32 mouse cellular contexts compared by ENCODE assay signal in the genomic region with DNA sequence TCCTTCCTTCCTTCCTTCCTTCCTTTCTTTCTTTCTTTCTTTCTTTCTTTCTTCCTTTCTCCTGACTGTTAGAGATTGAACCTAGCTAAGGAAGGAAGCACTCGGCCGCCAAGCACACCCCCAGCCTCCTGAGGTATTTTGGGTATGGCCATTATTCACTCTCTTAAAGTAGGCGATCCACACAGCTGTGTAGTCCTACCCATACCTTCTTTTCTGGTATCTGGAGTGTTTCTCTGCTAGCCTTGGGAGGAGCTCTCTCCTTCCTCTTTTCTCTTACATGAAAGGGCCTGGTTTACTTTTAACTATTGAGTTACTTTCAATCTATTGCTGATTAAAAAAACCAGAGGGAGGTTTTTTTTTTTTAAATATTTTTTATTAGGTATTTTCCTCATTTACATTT. TPM values are rescaled to one million over a fixed set of nuclear protein-coding genes. Genes with fewer than 3 reads are reported as not detected.
DNase-seq lines count a peak whose midpoint lies in the region; ATAC-seq and TF ChIP-seq lines count a peak whose summit lies in the region.
"Had no signal": no experiment of that assay in that cellular context is flagged by ENCODE, and none has a peak within 500 bp of the region (broad histone marks: within the 10 kb centered on the region; RNA-seq: fewer than 3 reads in every experiment).

No protein-coding gene starts in this region.

- 94% methylated on average over 3 of the region's 3 CpGs for WGBS in forebrain, postnatal 0 days

- no peak for TF ChIP-seq CTCF in bone marrow macrophage, adult 2 months (IDR thresholded peaks at IDR 0.05; ENCODE audit: low read depth, low read length)
- TF ChIP-seq CTCF in forebrain, postnatal 0 days (IDR thresholded peaks at IDR 0.05; ENCODE audit: low read depth) = no peak

- H3K27ac ChIP-seq in bone marrow macrophage, adult 2 months (ENCODE audit: insufficient read depth, low read depth, low read length) = peak overlapping the region; percentile 38
- H3K27ac ChIP-seq in forebrain, postnatal 0 days (ENCODE audit: low read depth, low read length) = no peak overlapping the region
- H3K27ac ChIP-seq: embryonic facial prominence, embryonic 12.5 days; forebrain, embryonic 10.5 days; forebrain, embryonic 15.5 days; hindbrain, embryonic 13.5 days; limb, embryonic 10.5 days; midbrain, embryonic 10.5 days; neural tube, embryonic 13.5 days; stomach, postnatal 0 days had no signal

- H3K9me3 ChIP-seq in forebrain, postnatal 0 days (ENCODE audit: low read length) = no peaks in the 10 kb centered on the region
- H3K9me3 ChIP-seq: embryonic facial prominence, embryonic 12.5 days; forebrain, embryonic 10.5 days; forebrain, embryonic 15.5 days; hindbrain, embryonic 13.5 days; limb, embryonic 10.5 days; limb, embryonic 15.5 days; midbrain, embryonic 10.5 days; neural tube, embryonic 13.5 days had no signal

- H3K27me3 ChIP-seq in forebrain, postnatal 0 days (ENCODE audit: insufficient read depth, low read length) = no peaks in the 10 kb centered on the region
- H3K27me3 ChIP-seq: embryonic facial prominence, embryonic 12.5 days; forebrain, embryonic 15.5 days; hindbrain, embryonic 13.5 days; limb, embryonic 15.5 days; neural tube, embryonic 13.5 days had no signal

- no peaks in the 10 kb centered on the region for H3K36me3 ChIP-seq in forebrain, postnatal 0 days (ENCODE audit: insufficient read depth)
- H3K36me3 ChIP-seq: embryonic facial prominence, embryonic 12.5 days; forebrain, embryonic 15.5 days; hindbrain, embryonic 13.5 days; limb, embryonic 10.5 days; limb, embryonic 15.5 days; midbrain, embryonic 10.5 days; neural tube, embryonic 13.5 days had no signal

- peaks cover 33% of the 10 kb centered on the region for H3K4me1 ChIP-seq in bone marrow macrophage, adult 2 months (ENCODE audit: control insufficient read depth, insufficient read depth, low read length)
- H3K4me1 ChIP-seq in forebrain, postnatal 0 days (ENCODE audit: insufficient read depth) = no peaks in the 10 kb centered on the region; the same call in 1 of the 2 replicates

- ATAC-seq in hematopoietic stem cell, adult 5-6 weeks (replicated peaks in 1 of 2; ENCODE audit: insufficient read depth in 1 of 2, low FRiP score in 2 of 2, low TSS enrichment in 1 of 2, low read depth in 1 of 2, poor library complexity in 2 of 2, severe bottlenecking in 2 of 2) = peak; percentile 53 to 58; a peak in 3 of 4 replicates
- ATAC-seq in forebrain, postnatal 0 days = no peak
- ATAC-seq: forebrain, embryonic 15.5 days; intestine, embryonic 16.5 days had no signal

- H3K9ac ChIP-seq in forebrain, postnatal 0 days = no peak overlapping the region
- H3K9ac ChIP-seq: embryonic facial prominence, embryonic 12.5 days; forebrain, embryonic 15.5 days; hindbrain, embryonic 13.5 days; limb, embryonic 15.5 days; neural tube, embryonic 13.5 days had no signal

- H3K4me2 ChIP-seq in forebrain, postnatal 0 days (ENCODE audit: low read depth) = no peak overlapping the region
- H3K4me2 ChIP-seq: embryonic facial prominence, embryonic 12.5 days; forebrain, embryonic 15.5 days; heart, embryonic 11.5 days; hindbrain, embryonic 13.5 days; limb, embryonic 15.5 days; neural tube, embryonic 13.5 days had no signal

- no peak overlapping the region for H3K4me3 ChIP-seq in bone marrow macrophage, adult 2 months (ENCODE audit: insufficient read depth, low read length)
- H3K4me3 ChIP-seq in forebrain, postnatal 0 days (ENCODE audit: low read depth, low read length) = no peak overlapping the region
- H3K4me3 ChIP-seq: embryonic facial prominence, embryonic 12.5 days; forebrain, embryonic 10.5 days; forebrain, embryonic 15.5 days; hindbrain, embryonic 13.5 days; limb, embryonic 10.5 days; limb, embryonic 15.5 days; midbrain, embryonic 10.5 days; neural tube, embryonic 13.5 days had no signal

- DNase-seq in right cerebral cortex, adult 18-20 months = peak; percentile 21
- DNase-seq in right cerebral cortex, adult 2 months (ENCODE audit: low spot score in 2 of 2) = no peak
- DNase-seq in forebrain, postnatal 0 days = no peak
- no peak for DNase-seq in cerebellum, adult 8-10 months
- DNase-seq in testis, postnatal 14 days (ENCODE audit: low spot score) = no peak
- DNase-seq: adrenal gland, postnatal 14 days; cerebellum, adult 9-10 months; cerebellum, postnatal 36 days; embryo, embryonic 11 days; gastrocnemius, postnatal 14 days; heart, adult 18-20 months; heart, postnatal 36 days; kidney, adult 8-10 months; kidney, postnatal 10 days; layer of hippocampus, postnatal 36 days; lung, postnatal 36 days; right cerebral cortex, postnatal 25 days; thymus, adult 2 months; thymus, postnatal 36 days had no signal

- no peak for TF ChIP-seq POLR2A in bone marrow macrophage, adult 2 months (IDR thresholded peaks at IDR 0.05; ENCODE audit: borderline replicate concordance, low read depth, low read length)

RNA-seq across cellular contexts. Expression of gene Sik3, which starts 21.2 kb away (rescaled TPM):
- polyA plus RNA-seq in bone marrow macrophage, adult 2 months (2012; ENCODE audit: insufficient read depth, insufficient read length, missing spikeins) = 23.4 and 24.4 TPM in 2 replicates
- total RNA-seq in hematopoietic stem cell, adult 5-6 weeks (2017) = 24.3 and 27.4 TPM in 2 replicates
- 24.2 and 27.9 TPM in 2 replicates for total RNA-seq in forebrain, postnatal 0 days (2014; rRNA removed)
- 8.4 and 9.3 TPM in 2 replicates for polyA plus RNA-seq in forebrain, postnatal 0 days (2015; fragmentation: Nextera tagmentation; extraction: Ambion mirVana)

RNA-seq across cellular contexts. Expression of gene Pafah1b2, which starts 21.4 kb away (rescaled TPM):
- polyA plus RNA-seq in bone marrow macrophage, adult 2 months (2012; ENCODE audit: insufficient read depth, insufficient read length, missing spikeins) = 41.0 and 44.9 TPM in 2 replicates
- 105 and 106 TPM in 2 replicates for total RNA-seq in hematopoietic stem cell, adult 5-6 weeks (2017)
- total RNA-seq in forebrain, postnatal 0 days (2014; rRNA removed) = 318 and 354 TPM in 2 replicates
- polyA plus RNA-seq in forebrain, postnatal 0 days (2015; fragmentation: Nextera tagmentation; extraction: Ambion mirVana) = 222 and 258 TPM in 2 replicates
